Mouse (Mus musculus): ENCODE measurements around the gene Krtap28-10. TPM values are rescaled to one million over a fixed set of nuclear protein-coding genes. Genes with fewer than 3 reads are reported as not detected.

Krtap28-10 gene
- polyA plus RNA-seq (2015; fragmentation: Nextera tagmentation; extraction: Ambion mirVana) = not detected in 2 replicates

GRCm38 (mm10) chr1:83042380-83042779, at the start of gene Krtap28-10:
Gene Krtap28-10 (minus strand): TSS chr1:83042480.
- H3K4me1 ChIP-seq (ENCODE audit: control insufficient read depth, insufficient read depth, low read length) = peaks cover 5% of the 10 kb centered on the region
- no peaks in the 10 kb centered on the region for H3K36me3 ChIP-seq (ENCODE audit: control insufficient read depth, insufficient read depth, low read length)
- no peak within 1 kb of the TSS for H3K4me3 ChIP-seq (ENCODE audit: low read depth, low read length)
- no peak for ATAC-seq
- 98% methylated on average over 2 of the region's 2 CpGs for WGBS
- no peak within 1 kb of the TSS for H3K27ac ChIP-seq (ENCODE audit: low read length)
- H3K4me2 ChIP-seq (ENCODE audit: low read length) = no peak within 1 kb of the TSS
- no peaks in the 10 kb centered on the region for H3K9me3 ChIP-seq (replicated peaks; ENCODE audit: control insufficient read depth, low read length, poor library complexity, severe bottlenecking)
- H3K27me3 ChIP-seq (ENCODE audit: control insufficient read depth, insufficient read depth, low read depth, low read length) = no peaks in the 10 kb centered on the region
- no peak within 1 kb of the TSS for H3K9ac ChIP-seq (ENCODE audit: low read depth, low read length)

GRCm38 (mm10) chr1:83091268-83091667, 49.0 kb upstream of the Krtap28-10 start:
- Histone ChIP-seq H3K9me3 (replicated peaks; ENCODE audit: control insufficient read depth, low read length, poor library complexity, severe bottlenecking) (no peaks in the 10 kb centered on the region), H3K4me2 (ENCODE audit: low read length) (no peak overlapping the region), H3K9ac (ENCODE audit: low read depth, low read length) (no peak overlapping the region), H3K4me3 (ENCODE audit: low read depth, low read length) (no peak overlapping the region), H3K4me1 (ENCODE audit: control insufficient read depth, insufficient read depth, low read length) (no peaks in the 10 kb centered on the region), H3K27me3 (ENCODE audit: control insufficient read depth, insufficient read depth, low read depth, low read length) (no peaks in the 10 kb centered on the region), H3K27ac (ENCODE audit: low read length) (no peak overlapping the region), H3K36me3 (ENCODE audit: control insufficient read depth, insufficient read depth, low read length) (no peaks in the 10 kb centered on the region)
- 82% methylated on average over 3 of the region's 3 CpGs for WGBS
- ATAC-seq = no peak

- H3K27me3 ChIP-seq (ENCODE audit: control insufficient read depth, insufficient read depth, low read depth, low read length) = no peaks in the 10 kb centered on the region
- ATAC-seq = no peak
- no peak overlapping the region for H3K9ac ChIP-seq (ENCODE audit: low read depth, low read length)
- no peaks in the 10 kb centered on the region for H3K4me1 ChIP-seq (ENCODE audit: control insufficient read depth, insufficient read depth, low read length)
- H3K27ac ChIP-seq (ENCODE audit: low read length) = no peak overlapping the region
- H3K36me3 ChIP-seq (ENCODE audit: control insufficient read depth, insufficient read depth, low read length) = no peaks in the 10 kb centered on the region
- WGBS = 88% methylated on average over 2 of the region's 2 CpGs
- no peaks in the 10 kb centered on the region for H3K9me3 ChIP-seq (replicated peaks; ENCODE audit: control insufficient read depth, low read length, poor library complexity, severe bottlenecking)
- no peak overlapping the region for H3K4me3 ChIP-seq (ENCODE audit: low read depth, low read length)
- no peak overlapping the region for H3K4me2 ChIP-seq (ENCODE audit: low read length)
Measured at GRCm38 (mm10) chr1:83084790-83085189, 42.5 kb upstream of the Krtap28-10 start.

GRCm38 (mm10) chr1:83077016-83077415, 34.7 kb upstream of the Krtap28-10 start:
- Histone ChIP-seq H3K27me3 (ENCODE audit: control insufficient read depth, insufficient read depth, low read depth, low read length) (no peaks in the 10 kb centered on the region), H3K4me2 (ENCODE audit: low read length) (no peak overlapping the region), H3K27ac (ENCODE audit: low read length) (no peak overlapping the region), H3K9ac (ENCODE audit: low read depth, low read length) (no peak overlapping the region), H3K4me3 (ENCODE audit: low read depth, low read length) (no peak overlapping the region), H3K4me1 (ENCODE audit: control insufficient read depth, insufficient read depth, low read length) (no peaks in the 10 kb centered on the region), H3K9me3 (replicated peaks; ENCODE audit: control insufficient read depth, low read length, poor library complexity, severe bottlenecking) (no peaks in the 10 kb centered on the region), H3K36me3 (ENCODE audit: control insufficient read depth, insufficient read depth, low read length) (no peaks in the 10 kb centered on the region)
- no peak for ATAC-seq
- WGBS = 86% methylated on average over 6 of the region's 6 CpGs

- Histone ChIP-seq H3K27ac (ENCODE audit: low read length) (no peak overlapping the region), H3K27me3 (ENCODE audit: control insufficient read depth, insufficient read depth, low read depth, low read length) (no peaks in the 10 kb centered on the region), H3K9me3 (replicated peaks; ENCODE audit: control insufficient read depth, low read length, poor library complexity, severe bottlenecking) (no peaks in the 10 kb centered on the region), H3K4me1 (ENCODE audit: control insufficient read depth, insufficient read depth, low read length) (no peaks in the 10 kb centered on the region), H3K36me3 (ENCODE audit: control insufficient read depth, insufficient read depth, low read length) (no peaks in the 10 kb centered on the region), H3K4me2 (ENCODE audit: low read length) (peak overlapping the region; percentile 43), H3K4me3 (ENCODE audit: low read depth, low read length) (peak overlapping the region; percentile 24), H3K9ac (ENCODE audit: low read depth, low read length) (peak overlapping the region; percentile 18; the same call in 1 of the 2 replicates)
- peak; percentile 95 for ATAC-seq
- 46% methylated on average over 11 of the region's 11 CpGs for WGBS
Measured at GRCm38 (mm10) chr1:83076190-83076917, 34.1 kb upstream of the Krtap28-10 start.

GRCm38 (mm10) chr1:83075526-83076189, 33.4 kb upstream of the Krtap28-10 start:
- H3K9me3 ChIP-seq (replicated peaks; ENCODE audit: control insufficient read depth, low read length, poor library complexity, severe bottlenecking) = no peaks in the 10 kb centered on the region
- 32% methylated on average over 15 of the region's 15 CpGs for WGBS
- H3K4me1 ChIP-seq (ENCODE audit: control insufficient read depth, insufficient read depth, low read length) = no peaks in the 10 kb centered on the region
- H3K36me3 ChIP-seq (ENCODE audit: control insufficient read depth, insufficient read depth, low read length) = no peaks in the 10 kb centered on the region
- no peaks in the 10 kb centered on the region for H3K27me3 ChIP-seq (ENCODE audit: control insufficient read depth, insufficient read depth, low read depth, low read length)
- H3K4me2 ChIP-seq (ENCODE audit: low read length) = peak overlapping the region; percentile 43
- peak overlapping the region; percentile 18; the same call in 1 of the 2 replicates for H3K9ac ChIP-seq (ENCODE audit: low read depth, low read length)
- ATAC-seq = peak; percentile 81
- H3K4me3 ChIP-seq (ENCODE audit: low read depth, low read length) = peak overlapping the region; percentile 24
- no peak overlapping the region; the same call in 1 of the 2 replicates for H3K27ac ChIP-seq (ENCODE audit: low read length)

- ATAC-seq = no peak
- no peaks in the 10 kb centered on the region for H3K36me3 ChIP-seq (ENCODE audit: control insufficient read depth, insufficient read depth, low read length)
- no peaks in the 10 kb centered on the region for H3K4me1 ChIP-seq (ENCODE audit: control insufficient read depth, insufficient read depth, low read length)
- no peak overlapping the region for H3K4me3 ChIP-seq (ENCODE audit: low read depth, low read length)
- H3K9me3 ChIP-seq (replicated peaks; ENCODE audit: control insufficient read depth, low read length, poor library complexity, severe bottlenecking) = 0 out of 2 replicates have a peak, but pooled peaks cover 2% of the 10 kb centered on the region
- no peak overlapping the region for H3K4me2 ChIP-seq (ENCODE audit: low read length)
- H3K9ac ChIP-seq (ENCODE audit: low read depth, low read length) = no peak overlapping the region
- no peaks in the 10 kb centered on the region for H3K27me3 ChIP-seq (ENCODE audit: control insufficient read depth, insufficient read depth, low read depth, low read length)
- H3K27ac ChIP-seq (ENCODE audit: low read length) = no peak overlapping the region
- 89% methylated on average over 10 of the region's 10 CpGs for WGBS
Measured at GRCm38 (mm10) chr1:83067205-83067604, 24.9 kb upstream of the Krtap28-10 start.

- Histone ChIP-seq H3K4me3 (ENCODE audit: low read depth, low read length) (no peak overlapping the region), H3K9ac (ENCODE audit: low read depth, low read length) (no peak overlapping the region), H3K36me3 (ENCODE audit: control insufficient read depth, insufficient read depth, low read length) (no peaks in the 10 kb centered on the region), H3K27ac (ENCODE audit: low read length) (no peak overlapping the region), H3K4me2 (ENCODE audit: low read length) (no peak overlapping the region), H3K27me3 (ENCODE audit: control insufficient read depth, insufficient read depth, low read depth, low read length) (no peaks in the 10 kb centered on the region), H3K4me1 (ENCODE audit: control insufficient read depth, insufficient read depth, low read length) (no peaks in the 10 kb centered on the region), H3K9me3 (replicated peaks; ENCODE audit: control insufficient read depth, low read length, poor library complexity, severe bottlenecking) (0 out of 2 replicates have a peak, but pooled peaks cover 2% of the 10 kb centered on the region)
- no peak for ATAC-seq
- WGBS = 91% methylated on average over 4 of the region's 4 CpGs
Measured at GRCm38 (mm10) chr1:83066577-83066976, 24.3 kb upstream of the Krtap28-10 start.

- H3K27ac ChIP-seq (ENCODE audit: low read length) = no peak overlapping the region
- ATAC-seq = no peak
- no peaks in the 10 kb centered on the region for H3K4me1 ChIP-seq (ENCODE audit: control insufficient read depth, insufficient read depth, low read length)
- no peaks in the 10 kb centered on the region for H3K27me3 ChIP-seq (ENCODE audit: control insufficient read depth, insufficient read depth, low read depth, low read length)
- H3K9ac ChIP-seq (ENCODE audit: low read depth, low read length) = no peak overlapping the region
- no peaks in the 10 kb centered on the region for H3K36me3 ChIP-seq (ENCODE audit: control insufficient read depth, insufficient read depth, low read length)
- 0 out of 2 replicates have a peak, but pooled peaks cover 2% of the 10 kb centered on the region for H3K9me3 ChIP-seq (replicated peaks; ENCODE audit: control insufficient read depth, low read length, poor library complexity, severe bottlenecking)
- WGBS = 28% methylated on average over 3 of the region's 3 CpGs
- no peak overlapping the region for H3K4me3 ChIP-seq (ENCODE audit: low read depth, low read length)
- no peak overlapping the region for H3K4me2 ChIP-seq (ENCODE audit: low read length)
Measured at GRCm38 (mm10) chr1:83064851-83065250, 22.6 kb upstream of the Krtap28-10 start.

All from midbrain, embryonic 16.5 days (tissue).